Mouse (Mus musculus) layer of hippocampus, adult 2 months (tissue): Measurements from ENCODE around the gene Vmn1r34. TPM values are rescaled to one million over a fixed set of nuclear protein-coding genes. Genes with fewer than 3 reads are reported as not detected.
"Not testable (repeated sequence)": the region's sequence is repeated elsewhere in the genome, so short reads cannot be mapped to it uniquely, and the experiment has no call there.

Source experiments
- DNase-seq, 2 experiments: peaks; one replicate each; pipeline ENCODE4 v3.0.0; 2022; ENCODE audit warnings: low spot score in 2 of 2
- H3K27ac ChIP-seq: fragments of 200-600 bp; 2 replicates; pipeline ENCODE4 v1.8.1; 2022
- H3K4me3 ChIP-seq: fragments of 200-600 bp; 2 replicates; pipeline ENCODE4 v1.8.1; 2022; ENCODE audit warnings: mild to moderate bottlenecking
- CTCF ChIP-seq: fragments of 200-600 bp; conservative IDR thresholded peaks from 2 replicates; pipeline ENCODE4 v1.8.1; 2022; ENCODE audit warnings: antibody characterized with exemption, mild to moderate bottlenecking, moderate library complexity
- long read RNA-seq, 2 experiments: library from polyadenylated mRNA; stranded (forward); transcript quantifications; one replicate each; pipeline ENCODE4 v2.0.0; 2021; ENCODE audit warnings: borderline mapping rate in 2 of 2
- total RNA-seq, 2 experiments: library from RNA; stranded (reverse); gene quantifications; 2 replicates each; pipeline ENCODE4 v1.2.3; 2021

Gene Vmn1r34
- total RNA-seq = not detected
- long read RNA-seq, experiment 1 = 0 reads
- long read RNA-seq, experiment 2 = 0 reads

DNA sequence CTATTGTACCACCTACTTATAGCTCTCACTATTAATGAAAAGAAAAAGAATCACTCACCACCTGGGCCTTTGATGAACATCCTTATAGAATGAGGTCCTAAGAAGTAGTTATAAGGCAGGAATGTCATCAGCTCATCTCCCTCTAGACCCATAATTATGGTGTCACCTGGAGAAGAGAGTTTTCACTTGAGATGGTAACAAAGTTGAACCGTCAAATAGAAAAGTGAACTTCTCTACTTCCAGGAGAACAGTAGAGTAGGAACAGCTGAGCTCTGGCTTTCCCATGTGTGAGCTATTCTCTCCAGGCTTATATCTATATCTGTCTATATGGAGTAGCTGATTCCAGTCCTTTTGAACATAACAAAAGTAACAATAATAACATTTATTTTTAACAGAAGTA lies at the start of gene Vmn1r34:
Vmn1r34 (minus strand) TSS at position 101 of the 400 bp plus-strand sequence.
- H3K4me3 ChIP-seq = no peak within 1 kb of the TSS
- TF ChIP-seq CTCF = no peak
- DNase-seq = no peak
- no peak within 1 kb of the TSS for H3K27ac ChIP-seq

- TF ChIP-seq CTCF = no peak
- no peak for DNase-seq
- no peak within 1 kb of the TSS for H3K27ac ChIP-seq
- H3K4me3 ChIP-seq = no peak within 1 kb of the TSS
Measured at GRCm38 (mm10) chr6:66685806-66686205, 42.1 kb upstream of the Vmn1r34 start, which contains the start of gene Vmn1r35. Vmn1r35 (minus strand) TSS chr6:66685906.

DNA sequence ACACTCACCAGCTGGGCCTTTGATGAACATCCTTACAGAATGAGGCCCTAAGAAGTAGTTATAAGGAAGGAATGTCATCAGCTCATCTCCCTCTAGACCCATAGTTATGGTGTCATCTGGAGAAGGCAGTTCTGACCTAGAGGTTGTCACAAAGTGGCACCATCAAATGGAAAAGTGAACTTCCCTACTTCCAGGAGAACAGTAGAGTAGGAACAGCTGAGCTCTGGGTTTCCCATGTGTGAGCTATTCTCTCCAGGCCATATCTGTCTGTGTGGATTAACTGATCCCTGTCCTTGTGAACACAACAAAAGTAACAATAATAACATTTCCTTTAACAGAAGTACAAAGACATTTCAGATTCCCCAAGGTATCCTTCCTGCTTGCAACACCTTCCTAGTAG lies 25.5 kb downstream of the Vmn1r34 start, which contains the start of gene Vmn1r33:
Vmn1r33 (minus strand) TSS at position 101 of the 400 bp plus-strand sequence.
- not testable (repeated sequence) for DNase-seq, H3K27ac ChIP-seq, H3K4me3 ChIP-seq

DNA sequence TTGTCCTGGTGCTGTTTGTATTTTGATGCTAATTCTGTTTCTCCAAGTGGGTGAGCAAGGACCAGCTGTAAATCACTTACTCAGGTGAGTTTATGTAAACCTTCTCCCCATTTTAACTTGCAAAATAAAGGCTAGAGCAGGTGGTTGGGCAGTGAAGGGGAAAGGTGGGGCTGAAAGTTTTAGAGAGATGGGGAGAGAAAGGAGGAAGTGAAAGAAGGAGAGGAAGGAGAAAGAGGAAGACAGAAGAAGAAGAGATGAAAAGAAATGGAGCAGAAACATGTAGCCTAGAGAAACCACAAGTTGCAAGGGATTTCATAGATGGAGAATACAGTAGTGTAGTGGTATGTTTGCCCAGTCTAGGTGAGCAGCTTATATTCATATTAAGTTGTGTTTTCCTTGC lies 47.9 kb downstream of the Vmn1r34 start:
- Histone ChIP-seq H3K27ac (no peak overlapping the region), H3K4me3 (no peak overlapping the region)
- DNase-seq = no peak
- no peak for TF ChIP-seq CTCF

Other genes with a start within 250 kb of the Vmn1r34 start
- 1 to 10 TPM; 6.0 to 6.1 TPM for gene Mad2l1, start 108.5 kb downstream of the Vmn1r34 start, total RNA-seq
- not detected for gene Vmn1r32, start 83.8 kb downstream of the Vmn1r34 start, total RNA-seq
- gene Vmn1r33, start 25.6 kb downstream of the Vmn1r34 start, total RNA-seq = not detected
- not detected for gene Vmn1r35, start 42.0 kb upstream of the Vmn1r34 start, total RNA-seq
- gene Vmn1r36, start 75.3 kb upstream of the Vmn1r34 start, total RNA-seq = not detected
- not detected for gene Vmn1r37, start 85.5 kb upstream of the Vmn1r34 start, total RNA-seq
- gene Vmn1r38, start 138.7 kb upstream of the Vmn1r34 start, total RNA-seq = not detected
- not detected for gene Vmn1r39, start 166.7 kb upstream of the Vmn1r34 start, total RNA-seq